Mouse (Mus musculus): ENCODE measurements around the gene Nlrc5. TPM values are rescaled to one million over a fixed set of nuclear protein-coding genes. Genes with fewer than 3 reads are reported as not detected.

The Nlrc5 gene
- total RNA-seq, 2 experiments from 2014 or later = 0.55 to 1.3 TPM

- no peak for DNase-seq
These were observed 96.5 kb downstream of the Nlrc5 start for GRCm38 (mm10) chr8:94530643-94531042.

GRCm38 (mm10) chr8:94532000-94532399, 97.8 kb downstream of the Nlrc5 start:
- DNase-seq = no peak

- no peak for DNase-seq
These were observed 98.3 kb downstream of the Nlrc5 start for GRCm38 (mm10) chr8:94532525-94532872.

- DNase-seq = peak; percentile 57 to 66
These were observed 98.9 kb downstream of the Nlrc5 start, which contains the start of gene Cpne2 for GRCm38 (mm10) chr8:94532873-94533671. Gene Cpne2 (plus strand): TSS chr8:94532990.

GRCm38 (mm10) chr8:94534612-94535011, 100.5 kb downstream of the Nlrc5 start:
- no peak for DNase-seq

GRCm38 (mm10) chr8:94535631-94536030, 101.5 kb downstream of the Nlrc5 start:
- DNase-seq = no peak

GRCm38 (mm10) chr8:94537456-94537855, 103.3 kb downstream of the Nlrc5 start:
- no peak for DNase-seq

- no peak for DNase-seq
These were observed 105.9 kb downstream of the Nlrc5 start for GRCm38 (mm10) chr8:94540025-94540424.

GRCm38 (mm10) chr8:94540889-94541795, 107.0 kb downstream of the Nlrc5 start:
- no peak for DNase-seq

GRCm38 (mm10) chr8:94543981-94544380, 109.8 kb downstream of the Nlrc5 start:
- no peak for DNase-seq

- no peak for DNase-seq
These were observed 114.9 kb downstream of the Nlrc5 start for GRCm38 (mm10) chr8:94549041-94549440.

- no peak for DNase-seq
These were observed 115.3 kb downstream of the Nlrc5 start for GRCm38 (mm10) chr8:94549482-94549881.

GRCm38 (mm10) chr8:94549998-94550397, 115.8 kb downstream of the Nlrc5 start:
- no peak for DNase-seq

GRCm38 (mm10) chr8:94551471-94552422, 117.6 kb downstream of the Nlrc5 start:
- DNase-seq = peak; percentile 70 to 77

GRCm38 (mm10) chr8:94552696-94553095, 118.5 kb downstream of the Nlrc5 start:
- no peak for DNase-seq

GRCm38 (mm10) chr8:94557281-94557680, 123.1 kb downstream of the Nlrc5 start:
- no peak for DNase-seq

- no peak for DNase-seq
These were observed 127.1 kb downstream of the Nlrc5 start for GRCm38 (mm10) chr8:94561256-94561655.

GRCm38 (mm10) chr8:94564421-94564820, 130.3 kb downstream of the Nlrc5 start:
- DNase-seq = no peak

- no peak for DNase-seq
These were observed 131.9 kb downstream of the Nlrc5 start for GRCm38 (mm10) chr8:94566033-94566432.

GRCm38 (mm10) chr8:94566446-94567158, 132.4 kb downstream of the Nlrc5 start:
- DNase-seq = no peak

- DNase-seq = no peak
These were observed 133.1 kb downstream of the Nlrc5 start for GRCm38 (mm10) chr8:94567159-94567849.

All from layer of hippocampus, postnatal 36 days (tissue).